Mouse (Mus musculus): Measurements from ENCODE around the gene Lrrc8d. TPM values are rescaled to one million over a fixed set of nuclear protein-coding genes. Genes with fewer than 3 reads are reported as not detected.

Lrrc8d gene
- polyA plus RNA-seq, 1 experiment from 2014 or later = 20.5 TPM

GRCm38 (mm10) chr5:105872916-105873315, 173.1 kb downstream of the Lrrc8d start:
- Histone ChIP-seq H3K4me2 (replicated peaks; ENCODE audit: low read depth, low read length) (no peak overlapping the region), H3K9ac (replicated peaks; ENCODE audit: low read depth) (no peak overlapping the region), H3K4me1 (ENCODE audit: insufficient read depth, low read depth, low read length) (no peaks in the 10 kb centered on the region; the same call in 1 of the 2 replicates), H3K4me3 (ENCODE audit: low read depth, low read length) (no peak overlapping the region), H3K9me3 (ENCODE audit: low read length) (no peaks in the 10 kb centered on the region), H3K36me3 (ENCODE audit: insufficient read depth, low read length) (no peaks in the 10 kb centered on the region), H3K27me3 (replicated peaks; ENCODE audit: insufficient read depth, low read length) (no peaks in the 10 kb centered on the region), H3K27ac (ENCODE audit: low read length) (no peak overlapping the region)
- WGBS = 49% methylated on average over 7 of the region's 7 CpGs
- DNase-seq (ENCODE audit: low spot score) (no peak), ATAC-seq (no peak)
- no peak for TF ChIP-seq EP300 (IDR thresholded peaks at IDR 0.05)
- TF ChIP-seq CTCF (IDR thresholded peaks at IDR 0.05) = no peak

DNA sequence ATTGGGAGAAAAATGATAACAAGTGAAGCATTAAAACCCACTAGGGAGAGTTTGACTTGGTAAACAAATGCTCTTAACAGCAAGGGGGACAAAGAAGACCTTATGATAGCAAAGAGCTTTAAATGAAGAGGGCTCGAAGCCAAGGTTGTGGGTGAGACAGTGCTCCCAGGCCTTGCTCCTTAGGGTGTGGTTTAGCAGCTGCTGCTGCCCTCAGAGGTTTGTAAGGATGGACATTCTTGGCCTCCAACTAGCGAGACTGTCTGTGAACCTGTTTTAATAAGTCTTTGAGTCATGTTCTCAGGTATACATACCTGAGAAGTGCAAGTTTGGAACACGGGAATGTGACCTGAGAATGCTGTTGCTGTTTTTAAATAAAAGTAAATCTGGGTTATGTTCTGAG, 174.0 kb downstream of the Lrrc8d start:
- H3K27ac ChIP-seq (ENCODE audit: low read length) = no peak overlapping the region
- WGBS = 61% methylated on average over 3 of the region's 3 CpGs

GRCm38 (mm10) chr5:105874476-105874875, 174.7 kb downstream of the Lrrc8d start:
- Histone ChIP-seq H3K4me3 (ENCODE audit: low read depth, low read length) (no peak overlapping the region), H3K36me3 (ENCODE audit: insufficient read depth, low read length) (no peaks in the 10 kb centered on the region), H3K4me1 (ENCODE audit: insufficient read depth, low read depth, low read length) (no peaks in the 10 kb centered on the region; the same call in 1 of the 2 replicates), H3K27ac (ENCODE audit: low read length) (no peak overlapping the region), H3K4me2 (replicated peaks; ENCODE audit: low read depth, low read length) (no peak overlapping the region), H3K27me3 (replicated peaks; ENCODE audit: insufficient read depth, low read length) (no peaks in the 10 kb centered on the region), H3K9ac (replicated peaks; ENCODE audit: low read depth) (no peak overlapping the region), H3K9me3 (ENCODE audit: low read length) (no peaks in the 10 kb centered on the region)
- WGBS = 93% methylated on average over 11 of the region's 11 CpGs
- DNase-seq (ENCODE audit: low spot score) = no peak
- ATAC-seq = no peak
- TF ChIP-seq EP300 (IDR thresholded peaks at IDR 0.05) (no peak), CTCF (IDR thresholded peaks at IDR 0.05) (no peak)

More for the DNA sequence above, 174.0 kb downstream of the Lrrc8d start:
- Histone ChIP-seq H3K9ac (replicated peaks; ENCODE audit: low read depth) (no peak overlapping the region), H3K4me3 (ENCODE audit: low read depth, low read length) (no peak overlapping the region), H3K36me3 (ENCODE audit: insufficient read depth, low read length) (no peaks in the 10 kb centered on the region), H3K9me3 (ENCODE audit: low read length) (no peaks in the 10 kb centered on the region), H3K4me1 (ENCODE audit: insufficient read depth, low read depth, low read length) (no peaks in the 10 kb centered on the region; the same call in 1 of the 2 replicates), H3K4me2 (replicated peaks; ENCODE audit: low read depth, low read length) (no peak overlapping the region), H3K27me3 (replicated peaks; ENCODE audit: insufficient read depth, low read length) (no peaks in the 10 kb centered on the region)
- TF ChIP-seq EP300 (IDR thresholded peaks at IDR 0.05) (no peak), CTCF (IDR thresholded peaks at IDR 0.05) (no peak)
- no peak for DNase-seq (ENCODE audit: low spot score)
- no peak for ATAC-seq

- under 1% methylated on average over 46 of the region's 83 CpGs for WGBS
- ATAC-seq = peak; percentile 98
- H3K27ac ChIP-seq (ENCODE audit: low read length) = peak within 1 kb of the TSS; percentile 92
- peak within 1 kb of the TSS; percentile 67 for H3K4me2 ChIP-seq (replicated peaks; ENCODE audit: low read depth, low read length)
- H3K9ac ChIP-seq (replicated peaks; ENCODE audit: low read depth) = peak within 1 kb of the TSS; percentile 99
- peak; percentile 96 for DNase-seq (ENCODE audit: low spot score)
- H3K4me3 ChIP-seq (ENCODE audit: low read depth, low read length) = peak within 1 kb of the TSS; percentile 97
- H3K9me3 ChIP-seq (ENCODE audit: low read length) = no peaks in the 10 kb centered on the region
- no peaks in the 10 kb centered on the region for H3K27me3 ChIP-seq (replicated peaks; ENCODE audit: insufficient read depth, low read length)
- H3K36me3 ChIP-seq (ENCODE audit: insufficient read depth, low read length) = no peaks in the 10 kb centered on the region
- TF ChIP-seq CTCF (IDR thresholded peaks at IDR 0.05) (peak; percentile 28), EP300 (IDR thresholded peaks at IDR 0.05) (peak; percentile 32; the same call in 1 of the 2 replicates)
- no peaks in the 10 kb centered on the region; the same call in 1 of the 2 replicates for H3K4me1 ChIP-seq (ENCODE audit: insufficient read depth, low read depth, low read length)
Observed at GRCm38 (mm10) chr5:105876068-105876924, 176.5 kb downstream of the Lrrc8d start, which contains the start of gene Zfp326. TSS of gene Zfp326 (plus strand) at chr5:105876565.

DNA sequence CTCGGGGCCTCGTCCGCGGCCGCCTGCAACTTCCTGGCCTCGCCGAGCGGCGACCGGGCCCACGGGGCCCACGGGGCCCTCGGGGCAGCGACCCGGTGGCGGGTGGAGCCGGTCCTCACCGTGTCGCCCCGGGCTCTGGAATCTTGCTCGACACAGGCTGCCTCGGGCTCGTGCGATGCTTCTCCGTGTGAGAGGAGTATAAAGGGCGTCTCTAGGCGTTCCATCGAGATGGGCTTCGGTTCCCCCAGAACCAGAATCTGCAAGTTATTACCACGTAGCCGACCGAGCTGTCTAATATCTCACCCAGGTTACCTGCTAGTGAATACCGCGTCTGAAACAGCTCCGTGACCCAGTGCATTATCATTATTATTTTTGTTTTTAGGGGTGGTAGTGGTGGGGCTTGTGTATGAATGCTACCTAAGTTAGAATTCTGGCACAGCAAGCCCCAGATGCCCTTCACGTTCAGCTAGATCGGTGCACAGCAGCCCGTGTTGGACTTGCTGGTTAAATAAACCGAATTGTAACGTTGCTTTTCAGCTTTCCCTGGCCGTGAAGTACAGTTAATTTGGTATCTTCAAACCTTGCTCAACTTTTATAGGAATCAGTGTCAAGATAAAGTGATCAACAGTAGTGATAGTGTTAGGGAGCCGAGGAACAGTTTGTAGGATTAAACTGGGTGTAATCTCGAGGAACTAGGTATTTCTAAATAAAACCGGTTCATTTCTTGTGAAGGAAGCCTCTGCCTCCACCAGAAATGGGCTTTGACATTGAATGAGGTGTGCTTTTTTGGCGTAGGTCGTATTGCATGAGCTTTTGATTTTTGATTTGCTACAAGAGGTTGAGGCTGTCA, 177.4 kb downstream of the Lrrc8d start:
- H3K9ac ChIP-seq (replicated peaks; ENCODE audit: low read depth) = peak overlapping the region; percentile 99
- no peaks in the 10 kb centered on the region for H3K36me3 ChIP-seq (ENCODE audit: insufficient read depth, low read length)
- TF ChIP-seq CTCF (IDR thresholded peaks at IDR 0.05) (no peak), EP300 (IDR thresholded peaks at IDR 0.05) (no peak)
- no peaks in the 10 kb centered on the region; the same call in 1 of the 2 replicates for H3K4me1 ChIP-seq (ENCODE audit: insufficient read depth, low read depth, low read length)
- peak overlapping the region; percentile 97 for H3K4me3 ChIP-seq (ENCODE audit: low read depth, low read length)
- H3K4me2 ChIP-seq (replicated peaks; ENCODE audit: low read depth, low read length) = peak overlapping the region; percentile 67
- ATAC-seq (no peak), DNase-seq (ENCODE audit: low spot score) (peak; percentile 12)
- 2% methylated on average over 44 of the region's 46 CpGs for WGBS
- peak overlapping the region; percentile 92 for H3K27ac ChIP-seq (ENCODE audit: low read length)
- no peaks in the 10 kb centered on the region for H3K27me3 ChIP-seq (replicated peaks; ENCODE audit: insufficient read depth, low read length)
- H3K9me3 ChIP-seq (ENCODE audit: low read length) = no peaks in the 10 kb centered on the region

Other genes starting within 250 kb of the Lrrc8d start
- 23.0 and 35.0 TPM in 2 replicates for gene Lrrc8c, start 180.6 kb upstream of the Lrrc8d start, polyA plus RNA-seq (2015; fragmentation: Nextera tagmentation; extraction: Ambion mirVana)
- gene Zfp326, start 176.6 kb downstream of the Lrrc8d start, polyA plus RNA-seq (2015; fragmentation: Nextera tagmentation; extraction: Ambion mirVana) = 28.5 and 31.1 TPM in 2 replicates